Mouse (Mus musculus): ENCODE data around the gene 4930519P11Rik.

DNA sequence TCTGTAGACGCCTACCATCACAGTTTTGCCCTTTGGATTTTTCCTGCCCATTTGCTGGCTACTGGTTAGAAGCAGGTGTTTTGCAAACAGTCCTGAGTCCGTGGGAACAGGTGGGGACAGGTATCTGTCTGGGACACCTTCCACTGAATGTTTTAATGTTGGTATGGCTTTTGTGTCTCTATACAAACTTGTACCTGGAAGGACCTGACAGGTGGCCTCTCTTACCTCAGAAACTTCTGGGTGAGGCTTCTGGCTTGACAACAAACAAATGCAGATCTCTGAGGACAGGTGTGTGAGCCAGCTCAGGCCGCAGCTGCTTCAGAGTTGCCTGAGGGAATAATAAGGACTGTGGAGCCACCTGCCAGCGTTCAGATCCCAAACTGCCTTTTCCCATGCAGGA is 25.9 kb upstream of the 4930519P11Rik start:
- no peak for TF ChIP-seq MAX (IDR thresholded peaks at IDR 0.05; ENCODE audit: low read length)
- TF ChIP-seq POLR2A (IDR thresholded peaks at IDR 0.05; ENCODE audit: low read depth, low read length), result no peak
- TF ChIP-seq NRF1 (IDR thresholded peaks at IDR 0.05; ENCODE audit: low read depth, low read length), result no peak
- no peak for TF ChIP-seq CTCF (conservative IDR thresholded peaks at IDR 0.05 in 1 of 2, IDR thresholded peaks at IDR 0.05 in 1 of 2; ENCODE audit: low read depth in 2 of 2, low read length in 2 of 2)
- no peak for TF ChIP-seq ETS1 (conservative IDR thresholded peaks at IDR 0.05; ENCODE audit: low read depth, low read length)
- TF ChIP-seq ELF1 (IDR thresholded peaks at IDR 0.05; ENCODE audit: low read depth, low read length), result no peak
- no peak for TF ChIP-seq RCOR1 (conservative IDR thresholded peaks at IDR 0.05; ENCODE audit: low read depth, low read length)
- no peak for TF ChIP-seq ZNF384 (IDR thresholded peaks at IDR 0.05; ENCODE audit: low read depth, low read length)
